Mouse (Mus musculus) Patski (cell line): ENCODE data around the gene Twnk. TPM values are rescaled to one million over a fixed set of nuclear protein-coding genes. Genes with fewer than 3 reads are reported as not detected.

Experiments
- ATAC-seq: fragments of 100-300 bp; one replicate; pipeline ENCODE4 v1.8.0; 2021
- CTCF ChIA-PET: fragments of 350-600 bp; sonication (Branson Sonifier 250); formaldehyde crosslinking; loops from one replicate; lab custom pipeline; 2022; ENCODE audit warnings: inconsistent platforms; lab: Charles Lee
- POLR2A ChIA-PET: fragments of 350-600 bp; sonication (Branson Sonifier 250); formaldehyde crosslinking; loops from one replicate; lab custom pipeline; 2022; ENCODE audit warnings: antibody characterized with exemption, inconsistent platforms; lab: Charles Lee
- DNase-seq: peaks from one replicate; pipeline ENCODE4 v3.0.0-alpha.2; 2011; ENCODE audit warnings: low read depth, low spot score
- H3K27me3 ChIP-seq: fragments of 371-371 bp; one replicate; pipeline ENCODE4 v1.5.1; 2021
- CTCF ChIP-seq: fragments of 100-300 bp; IDR thresholded peaks from one replicate; pipeline ENCODE4 v1.5.1; 2021
- in situ Hi-C: fragments of 300-500 bp; cut with MboI; formaldehyde crosslinking; loops from 3 replicates; pipeline ENCODE4 v1.11.1; 2018; ENCODE audit warnings: low pct_unique_long_range_greater_than_20kb, mixed read lengths
- polyA plus RNA-seq: library from polyadenylated mRNA; unstranded; gene quantifications from one replicate; pipeline ENCODE4 v1.2.3, GENCODE M21; 2021

The Twnk gene
- polyA plus RNA-seq, 1 experiment from 2014 or later, result 27.8 TPM

DNA sequence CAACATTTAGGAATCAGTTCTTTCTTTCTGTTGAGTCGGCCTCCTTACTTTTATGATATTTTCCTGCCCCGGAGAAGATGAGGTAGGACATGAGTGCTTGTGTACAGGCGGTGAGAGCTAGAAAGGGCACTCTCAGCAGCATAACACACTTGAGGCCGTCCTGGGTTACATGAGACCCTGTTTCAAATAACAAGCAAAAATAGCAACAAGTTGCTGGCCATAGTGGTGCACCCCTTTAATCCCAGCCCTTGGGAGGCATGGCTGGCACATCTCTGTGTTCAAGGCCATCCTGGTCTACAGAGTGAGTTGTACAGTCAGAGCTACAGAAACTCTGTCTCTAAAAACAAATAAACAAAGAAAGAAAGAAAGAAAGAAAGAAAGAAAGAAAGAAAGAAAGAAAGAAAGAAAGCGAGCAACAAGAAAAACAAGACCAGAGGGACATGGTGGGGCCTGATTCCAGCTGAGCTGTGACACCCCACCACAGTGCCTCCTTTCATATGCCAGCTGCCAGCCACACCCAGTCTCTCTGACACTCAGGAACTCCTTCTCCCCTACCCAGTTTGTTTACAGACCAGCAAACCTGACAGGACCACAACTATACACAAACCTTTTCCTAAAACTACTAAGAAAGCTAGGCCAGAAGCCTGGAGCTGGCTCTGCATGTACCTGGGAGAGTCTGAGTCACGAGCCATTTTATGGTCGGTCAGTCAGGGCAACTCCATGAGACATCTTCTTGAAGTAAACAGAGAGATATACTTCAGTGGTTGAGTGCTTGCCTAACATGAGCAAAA, 51.6 kb downstream of the Twnk start:
- TF ChIP-seq CTCF, result no peak
- no peaks in the 10 kb centered on the region for H3K27me3 ChIP-seq
- in situ Hi-C loops, result no loop called here
- CTCF ChIA-PET, result interaction anchor here (0.9 to 5.7 kb wide), 13 partner anchors 10 to 104 kb away, joined by 3 to 43 read pairs (median 5); partner anchors contain the start of genes Kazald1, Lzts2 and Sfxn3
- no peak for ATAC-seq
- no peak for DNase-seq
- POLR2A ChIA-PET, result interaction anchor here (0.6 to 2.9 kb wide), 4 partner anchors 9 to 150 kb away, joined by 3 to 14 read pairs (median 4); partner anchors contain the start of gene Sfxn3

GRCm38 (mm10) chr19:45057724-45058112, 52.3 kb downstream of the Twnk start:
- no peak for ATAC-seq
- TF ChIP-seq CTCF, result no peak
- DNase-seq, result no peak
- CTCF ChIA-PET, result interaction anchor here (2.5 to 5.7 kb wide), 5 partner anchors 10 to 44 kb away, joined by 10 to 43 read pairs (median 15); partner anchors contain the start of genes Kazald1, Lzts2 and Sfxn3
- in situ Hi-C loops, result no loop called here
- H3K27me3 ChIP-seq, result no peaks in the 10 kb centered on the region
- POLR2A ChIA-PET, result interaction anchor here (0.7 to 2.9 kb wide), 3 partner anchors 10 to 42 kb away, joined by 3 to 14 read pairs (median 3); partner anchors contain the start of gene Sfxn3

DNA sequence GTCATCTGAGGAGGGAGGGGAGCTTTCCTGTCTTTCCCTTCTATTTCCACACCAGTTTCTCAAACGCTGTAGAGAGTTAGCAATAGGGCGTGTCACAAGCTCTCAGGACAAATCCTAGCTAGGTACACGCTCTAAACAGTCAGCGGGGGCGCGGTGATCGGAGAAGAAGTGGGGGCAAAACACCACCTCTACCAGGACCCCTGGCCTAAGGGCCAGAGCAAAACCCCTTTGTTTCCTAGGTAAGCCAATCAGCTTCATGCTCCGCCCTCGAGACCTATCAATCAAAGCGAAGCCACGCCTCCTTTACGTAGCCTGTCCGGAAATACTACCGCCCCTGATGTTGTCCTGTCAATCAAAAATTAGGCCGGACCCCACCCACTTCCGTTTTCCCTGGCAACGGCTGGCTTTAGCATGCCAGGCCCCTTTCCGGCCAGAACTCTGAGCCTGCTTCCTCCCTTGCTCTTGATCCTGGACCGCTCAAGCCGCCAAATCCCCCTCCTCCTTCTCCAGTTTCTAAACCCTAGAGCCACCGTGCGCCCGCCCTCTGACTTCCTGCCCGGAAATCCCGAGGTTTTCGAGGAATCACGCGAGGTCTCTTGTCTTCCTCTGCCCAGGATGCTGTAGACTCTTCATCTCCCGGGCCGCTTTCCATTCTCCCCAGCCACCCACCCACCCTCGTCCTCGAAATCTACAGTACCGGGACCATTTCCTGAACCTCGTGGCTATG, 52.8 kb downstream of the Twnk start:
- in situ Hi-C loops, result no loop called here
- TF ChIP-seq CTCF, result no peak
- POLR2A ChIA-PET, result interaction anchor here (1.0 to 2.9 kb wide), 4 partner anchors 11 to 51 kb away, joined by 3 to 14 read pairs (median 3); partner anchors contain the start of gene Sfxn3
- CTCF ChIA-PET, result interaction anchor here (0.6 to 5.7 kb wide), 6 partner anchors 9 to 44 kb away, joined by 3 to 43 read pairs (median 13); partner anchors contain the start of genes Kazald1, Lzts2 and Sfxn3
- H3K27me3 ChIP-seq, result no peaks in the 10 kb centered on the region
- ATAC-seq, result peak; percentile 86
- DNase-seq, result peak; percentile 73

DNA sequence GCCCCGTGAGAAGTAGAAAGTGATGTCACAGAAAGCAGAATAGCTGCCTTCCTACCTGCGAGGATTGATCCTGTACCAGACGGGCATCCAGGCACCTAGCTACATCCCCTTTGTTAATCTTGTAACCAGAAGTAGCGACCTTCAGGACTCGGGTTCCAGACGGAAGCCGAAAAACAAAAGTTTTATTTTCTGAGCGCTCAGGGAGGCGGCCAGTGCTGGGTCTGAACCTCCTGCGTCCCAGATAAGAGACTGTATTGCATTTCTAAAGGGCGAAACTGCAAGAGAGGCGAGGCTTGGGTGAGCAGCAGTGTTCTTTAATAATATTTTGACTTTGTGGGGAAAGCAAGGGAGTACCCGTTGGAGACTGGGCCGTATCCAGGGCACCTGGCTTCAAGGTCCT, 53.4 kb downstream of the Twnk start:
- no peak for DNase-seq
- no peak for ATAC-seq
- H3K27me3 ChIP-seq, result peaks cover under 1% of the 10 kb centered on the region
- no peak for TF ChIP-seq CTCF
- in situ Hi-C loops, result no loop called here
- ChIA-PET CTCF (interaction anchor here (0.6 to 5.7 kb wide), 3 partner anchors 9 to 16 kb away, joined by 3 to 43 read pairs (median 12); partner anchors contain the start of genes Kazald1 and Sfxn3), POLR2A (interaction anchor here (1.0 to 2.9 kb wide), 4 partner anchors 11 to 52 kb away, joined by 3 to 14 read pairs (median 3); partner anchors contain the start of gene Sfxn3)

Other genes starting within 250 kb of the Twnk start
- 198 TPM for gene Pax2, start 249.6 kb upstream of the Twnk start, polyA plus RNA-seq
- gene Slf2, start 74.5 kb upstream of the Twnk start, polyA plus RNA-seq, result 100 TPM
- 8.8 TPM for gene Sema4g, start 16.6 kb upstream of the Twnk start, polyA plus RNA-seq
- gene Mrpl43, start 779 bp downstream of the Twnk start, polyA plus RNA-seq, result 68.3 TPM
- 114 TPM for gene Lzts2, start 8.8 kb downstream of the Twnk start, polyA plus RNA-seq
- gene Pdzd7, start 40.1 kb downstream of the Twnk start, polyA plus RNA-seq, result 4.9 TPM
- 77.1 TPM for gene Sfxn3, start 41.8 kb downstream of the Twnk start, polyA plus RNA-seq
- 2.1 TPM for gene Kazald1, start 69.6 kb downstream of the Twnk start, polyA plus RNA-seq
- gene Tlx1, start 145.0 kb downstream of the Twnk start, polyA plus RNA-seq, result not detected
- gene Lbx1, start 230.1 kb downstream of the Twnk start, polyA plus RNA-seq, result not detected